Mouse (Mus musculus) testis, adult 2 months (tissue): ENCODE results near the gene Kcnj9.

Experiments used
- CTCF ChIP-seq: fragments of 200-500 bp; IDR thresholded peaks from 2 replicates; pipeline ENCODE4 v1.5.1; 2012; ENCODE audit warnings: low read depth, mild to moderate bottlenecking, inconsistent platforms, low read length, moderate library complexity; ENCODE audit not compliant: control insufficient read depth, insufficient read depth, insufficient replicate concordance
- POLR2A ChIP-seq: fragments of 200-500 bp; IDR thresholded peaks from 2 replicates; pipeline ENCODE4 v1.6.1; 2012; ENCODE audit warnings: low read depth, mild to moderate bottlenecking, inconsistent platforms, low read length, moderate library complexity; ENCODE audit not compliant: control insufficient read depth

- TF ChIP-seq CTCF (no peak), POLR2A (no peak)
Observed at GRCm38 (mm10) chr1:172355336-172355735, 26.2 kb upstream of the Kcnj9 start.
